Mouse (Mus musculus) limb, embryonic 12.5 days (tissue): Measurements from ENCODE around the gene Mmp25. TPM values are rescaled to one million over a fixed set of nuclear protein-coding genes. Genes with fewer than 3 reads are reported as not detected.

Experiments
- polyA plus RNA-seq: library from polyadenylated mRNA; unstranded; fragments of >200 nt; fragmentation: Nextera tagmentation; extraction: Ambion mirVana; gene quantifications from 2 replicates; pipeline ENCODE4 v1.2.1, GENCODE M21; 2016

The Mmp25 gene
- polyA plus RNA-seq, 1 experiment from 2014 or later = 0.92 TPM

Other genes starting within 250 kb of the Mmp25 start
- gene Vmn2r117, start 165.6 kb downstream of the Mmp25 start, polyA plus RNA-seq = not detected in 2 replicates
- 24.7 and 26.6 TPM in 2 replicates for gene Zfp213, start 81.0 kb downstream of the Mmp25 start, polyA plus RNA-seq
- 22.0 and 25.5 TPM in 2 replicates for gene Zfp13, start 45.8 kb downstream of the Mmp25 start, polyA plus RNA-seq
- gene Zscan10, start 44.4 kb downstream of the Mmp25 start, polyA plus RNA-seq = 0.37 and 0.45 TPM in 2 replicates
- 1.2 and 1.3 TPM in 2 replicates for gene Bicdl2, start 15.2 kb upstream of the Mmp25 start, polyA plus RNA-seq
- gene Hcfc1r1, start 28.3 kb upstream of the Mmp25 start, polyA plus RNA-seq = 48.6 and 51.7 TPM in 2 replicates
- gene Thoc6, start 28.6 kb upstream of the Mmp25 start, polyA plus RNA-seq = 55.1 and 56.3 TPM in 2 replicates
- 5.7 and 7.6 TPM in 2 replicates for gene Tnfrsf12a, start 32.2 kb upstream of the Mmp25 start, polyA plus RNA-seq
- gene Cldn6, start 34.0 kb upstream of the Mmp25 start, polyA plus RNA-seq = 19.9 and 22.7 TPM in 2 replicates
- 5.6 and 6.4 TPM in 2 replicates for gene Cldn9, start 38.7 kb upstream of the Mmp25 start, polyA plus RNA-seq
- gene 1520401A03Rik, start 77.5 kb upstream of the Mmp25 start, polyA plus RNA-seq = 1.8 and 2.5 TPM in 2 replicates
- 49.1 and 53.1 TPM in 2 replicates for gene Pkmyt1, start 81.1 kb upstream of the Mmp25 start, polyA plus RNA-seq
- 11.6 and 13.6 TPM in 2 replicates for gene Paqr4, start 95.6 kb upstream of the Mmp25 start, polyA plus RNA-seq
- gene Kremen2, start 100.6 kb upstream of the Mmp25 start, polyA plus RNA-seq = 30.0 and 34.8 TPM in 2 replicates
- 136 and 140 TPM in 2 replicates for gene Flywch1, start 126.3 kb upstream of the Mmp25 start, polyA plus RNA-seq
- 71.0 and 76.7 TPM in 2 replicates for gene Flywch2, start 140.8 kb upstream of the Mmp25 start, polyA plus RNA-seq
- gene Srrm2, start 145.3 kb upstream of the Mmp25 start, polyA plus RNA-seq = 639 and 703 TPM in 2 replicates
- 1,179 and 1,231 TPM in 2 replicates for gene Elob, start 183.9 kb upstream of the Mmp25 start, polyA plus RNA-seq
- not detected in 2 replicates for gene Prss33, start 190.8 kb upstream of the Mmp25 start, polyA plus RNA-seq
- gene Prss32, start 198.6 kb upstream of the Mmp25 start, polyA plus RNA-seq = not detected in 2 replicates
- gene Prss41, start 198.9 kb upstream of the Mmp25 start, polyA plus RNA-seq = 1.7 and 3.1 TPM in 2 replicates
- gene Prss21, start 222.8 kb upstream of the Mmp25 start, polyA plus RNA-seq = not detected in 2 replicates
- gene Dcpp1, start 235.6 kb upstream of the Mmp25 start, polyA plus RNA-seq = not detected in 2 replicates
- not detected in 2 replicates for gene Dcpp2, start 235.6 kb upstream of the Mmp25 start, polyA plus RNA-seq